Mouse (Mus musculus) gastrocnemius, postnatal 10 days (tissue): ENCODE data around the gene Magi2. TPM values are rescaled to one million over a fixed set of nuclear protein-coding genes. Genes with fewer than 3 reads are reported as not detected.

Experiments
- DNase-seq: peaks from one replicate; pipeline ENCODE4 v3.0.0; 2021; ENCODE audit warnings: mixed read lengths
- total RNA-seq, 2 experiments: library from RNA; stranded (reverse); gene quantifications; 2 replicates each; pipeline ENCODE4 v1.2.3; 2021

Magi2 gene
- total RNA-seq, 2 experiments from 2014 or later = 4.6 to 7.3 TPM

- DNase-seq = no peak
Observed at GRCm38 (mm10) chr5:20373586-20373985, 1146.8 kb downstream of the Magi2 start.

- DNase-seq = no peak
Observed at GRCm38 (mm10) chr5:20378071-20378800, 1151.4 kb downstream of the Magi2 start.

DNA sequence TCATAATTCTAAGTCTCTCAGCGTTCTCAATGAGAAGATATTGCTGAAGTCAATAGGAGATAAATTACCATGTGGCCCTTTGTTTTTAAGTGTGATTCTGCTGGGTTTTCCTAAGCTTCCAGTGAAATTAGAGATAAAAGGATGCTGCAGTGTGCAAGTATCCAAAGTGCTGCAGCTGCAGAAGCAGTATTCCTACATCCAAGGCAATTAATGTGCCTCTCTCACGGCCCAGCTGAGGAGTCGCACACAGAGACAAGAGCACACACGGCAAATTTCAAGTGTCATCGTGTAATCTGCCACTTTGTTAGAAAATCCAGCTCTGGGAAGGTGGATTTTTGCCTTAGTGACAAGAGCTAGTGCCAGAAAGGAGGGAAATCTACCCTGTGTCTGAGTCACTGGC, 1177.7 kb downstream of the Magi2 start:
- no peak for DNase-seq

DNA sequence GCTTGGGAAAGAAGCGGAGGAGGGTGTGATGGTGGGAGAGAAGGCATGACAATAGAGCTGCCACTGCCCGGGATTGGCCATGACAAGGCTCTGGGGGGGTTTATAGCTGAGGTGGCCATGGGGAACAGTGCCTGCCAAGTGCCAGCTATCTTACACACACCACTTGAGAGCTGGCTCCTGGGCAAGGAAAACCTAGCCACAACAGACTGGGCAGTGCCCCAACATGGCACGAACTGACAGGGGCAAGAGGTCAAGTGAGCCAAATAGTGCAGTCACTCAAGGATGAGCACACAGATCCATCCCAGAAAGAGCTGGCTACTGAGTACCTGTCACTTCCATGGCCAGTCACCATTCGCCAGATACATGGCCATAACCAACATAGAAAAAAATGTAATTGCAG, 1179.8 kb downstream of the Magi2 start:
- peak; percentile 6 for DNase-seq

GRCm38 (mm10) chr5:20415320-20415719, 1188.5 kb downstream of the Magi2 start:
- no peak for DNase-seq

GRCm38 (mm10) chr5:20417348-20417747, 1190.5 kb downstream of the Magi2 start:
- no peak for DNase-seq

GRCm38 (mm10) chr5:20432148-20432813, 1205.4 kb downstream of the Magi2 start:
- DNase-seq = no peak

- DNase-seq = no peak
Observed at GRCm38 (mm10) chr5:20446471-20447174, 1219.8 kb downstream of the Magi2 start.

DNA sequence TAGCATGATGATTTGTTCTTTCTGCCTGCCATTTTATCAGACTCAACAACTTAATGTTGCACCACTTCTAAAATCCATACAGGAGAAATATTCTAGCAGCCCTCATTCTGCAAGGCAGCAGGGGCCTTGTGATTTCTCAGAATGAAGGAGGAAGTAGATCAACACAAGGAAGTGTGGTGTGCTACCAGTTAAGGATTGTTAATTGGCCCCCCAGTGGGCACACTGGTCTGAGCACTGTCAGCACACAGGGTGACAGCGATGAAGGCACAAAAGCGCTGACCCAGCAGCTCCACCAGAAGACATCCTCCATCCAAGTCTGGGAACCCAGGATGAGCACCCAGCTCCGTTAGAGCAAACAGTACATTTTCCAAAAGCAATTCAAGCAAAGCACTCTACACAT, 1229.3 kb downstream of the Magi2 start:
- DNase-seq = no peak

DNA sequence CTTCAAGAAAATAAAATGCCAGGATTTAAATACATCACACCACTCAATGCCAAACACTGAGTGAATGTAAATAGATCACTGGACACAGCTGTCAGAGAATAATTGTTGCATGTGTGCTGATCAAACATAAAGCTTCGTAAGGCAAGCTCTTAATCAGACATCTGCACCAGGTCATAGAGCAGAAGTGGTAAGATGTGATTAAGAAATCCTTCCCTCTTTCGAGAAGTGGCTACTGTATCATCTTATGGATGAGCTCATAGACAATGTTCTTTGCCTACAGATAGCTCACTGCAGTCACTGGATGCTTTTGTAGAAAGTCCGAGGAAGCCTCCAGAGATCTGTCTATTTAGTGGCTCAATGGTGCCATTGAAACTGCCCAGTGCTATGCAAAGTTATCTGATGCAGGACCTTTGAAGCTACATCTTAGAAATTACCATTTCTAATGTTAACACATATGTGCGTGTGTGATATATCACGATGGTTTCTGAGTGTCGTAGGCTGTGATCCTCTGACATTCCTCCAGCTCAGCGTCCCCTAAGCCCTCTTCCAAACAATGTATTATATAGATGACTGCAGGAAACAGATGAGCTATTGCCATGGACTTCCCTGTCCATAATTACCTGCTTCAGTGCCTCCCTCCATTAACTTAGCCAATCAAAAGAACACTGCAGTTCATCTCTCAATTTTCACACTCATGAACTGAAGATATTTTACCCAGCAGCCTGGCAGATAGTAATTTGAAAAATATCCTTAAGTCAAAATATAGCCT, 1231.1 kb downstream of the Magi2 start:
- DNase-seq = no peak

GRCm38 (mm10) chr5:20461709-20462108, 1234.9 kb downstream of the Magi2 start:
- no peak for DNase-seq

DNA sequence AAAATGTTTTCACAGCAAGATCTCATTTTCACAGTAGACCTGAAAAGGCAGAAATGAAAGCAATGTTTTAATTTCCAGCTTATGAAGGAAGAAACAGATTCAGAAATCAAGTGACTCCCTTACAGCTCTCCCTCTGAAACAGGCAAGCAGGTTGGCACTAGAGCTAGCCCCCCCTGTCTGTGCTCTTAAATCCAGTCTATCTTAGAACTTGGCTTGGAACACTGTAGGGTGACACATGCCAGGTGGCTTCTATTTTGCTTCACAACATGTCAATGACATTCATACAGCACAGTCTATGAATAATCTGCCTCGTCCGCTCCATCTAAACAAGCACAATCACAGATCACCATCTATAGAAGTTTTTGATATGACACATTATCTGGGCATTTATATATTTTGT, 1235.5 kb downstream of the Magi2 start:
- no peak for DNase-seq

DNA sequence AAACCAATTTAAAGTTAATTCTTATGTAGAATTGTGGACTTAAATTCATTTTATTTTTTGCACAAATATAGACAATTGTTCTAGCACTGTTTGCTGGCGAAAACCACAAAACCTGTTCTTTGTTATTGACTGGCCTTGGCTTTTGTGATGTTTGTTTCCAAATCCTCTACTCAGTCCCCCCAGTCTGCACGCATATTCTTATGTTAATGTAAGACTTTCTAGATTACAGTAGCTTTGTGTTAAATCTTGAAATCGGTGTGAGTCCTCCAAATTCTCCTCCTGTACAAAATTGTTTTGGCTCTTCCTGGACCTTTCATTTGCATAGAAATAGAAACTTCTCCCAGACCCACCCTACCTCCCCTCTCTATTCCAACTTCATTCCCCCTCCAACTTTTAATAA, 1242.9 kb downstream of the Magi2 start:
- DNase-seq = no peak

GRCm38 (mm10) chr5:20470466-20470865, 1243.6 kb downstream of the Magi2 start:
- DNase-seq = peak; percentile 35

DNA sequence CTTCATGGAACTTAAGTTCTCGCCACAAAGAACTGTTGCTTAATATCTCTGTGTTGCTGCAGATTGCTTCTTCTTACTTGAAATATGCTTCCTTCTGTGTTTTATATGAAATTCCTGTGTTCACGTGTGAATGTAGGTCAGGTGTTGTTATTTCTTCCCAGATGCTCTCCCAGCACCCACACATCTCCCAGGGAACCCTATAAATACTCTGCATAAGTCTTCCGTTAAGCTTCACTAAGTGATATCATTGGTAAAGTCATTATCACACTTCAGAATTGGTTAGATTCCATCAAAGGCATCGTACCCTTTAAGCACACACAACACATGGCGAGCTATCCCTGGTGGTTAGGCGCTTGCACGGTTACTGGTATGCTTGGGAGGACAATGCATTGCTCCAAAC, 1257.7 kb downstream of the Magi2 start:
- no peak for DNase-seq

GRCm38 (mm10) chr5:20491911-20492310, 1265.1 kb downstream of the Magi2 start:
- DNase-seq = no peak

DNA sequence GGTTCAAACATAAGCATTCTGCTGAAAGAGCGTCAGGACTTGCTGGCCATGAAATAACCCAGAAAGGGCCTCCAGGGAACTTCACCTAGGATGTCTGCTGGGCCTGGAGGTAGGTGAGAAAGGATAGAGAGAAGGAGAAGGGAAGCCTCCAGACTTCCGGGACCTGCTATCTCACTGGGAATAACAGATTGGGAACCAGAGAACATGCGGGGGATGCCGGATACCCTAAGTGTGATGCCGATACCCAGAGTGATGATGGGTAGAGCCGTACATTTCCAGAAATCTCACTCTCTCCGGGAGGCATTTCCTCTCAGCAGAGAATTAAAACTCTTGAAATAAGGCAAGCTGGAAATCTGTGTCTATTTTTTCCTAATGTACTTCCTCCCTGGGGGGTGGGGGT, 1265.8 kb downstream of the Magi2 start:
- DNase-seq = no peak

GRCm38 (mm10) chr5:20494010-20494409, 1267.2 kb downstream of the Magi2 start:
- no peak for DNase-seq

- DNase-seq = no peak
Observed at GRCm38 (mm10) chr5:20496924-20497323, 1270.1 kb downstream of the Magi2 start.

DNA sequence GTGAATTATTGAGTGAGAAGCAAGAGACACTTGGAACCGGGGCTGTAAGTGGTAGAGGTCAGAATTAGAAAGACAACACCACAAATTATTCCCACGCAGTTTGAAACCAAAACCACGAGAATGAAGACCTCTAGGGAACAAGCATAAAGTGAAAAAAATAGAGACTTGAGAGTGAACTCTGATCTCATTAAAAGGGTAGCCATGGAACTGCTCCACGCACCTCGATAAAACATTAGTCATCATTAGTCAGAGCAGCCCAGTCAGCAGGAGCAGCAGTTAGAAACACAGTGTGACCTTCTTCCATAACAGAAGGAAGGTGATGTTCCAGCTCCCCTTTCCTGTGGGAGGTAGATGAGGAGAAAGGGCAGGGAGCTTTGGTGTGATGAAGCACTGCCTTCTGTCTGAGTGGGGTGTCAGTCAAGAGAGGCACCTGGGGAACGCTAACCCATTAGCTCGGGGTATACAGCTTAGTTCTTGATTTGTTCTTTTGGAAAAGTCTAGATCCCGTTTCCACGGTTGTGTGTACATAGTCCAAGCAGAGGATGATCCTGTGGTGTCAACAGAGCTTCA, 1272.3 kb downstream of the Magi2 start:
- no peak for DNase-seq

DNA sequence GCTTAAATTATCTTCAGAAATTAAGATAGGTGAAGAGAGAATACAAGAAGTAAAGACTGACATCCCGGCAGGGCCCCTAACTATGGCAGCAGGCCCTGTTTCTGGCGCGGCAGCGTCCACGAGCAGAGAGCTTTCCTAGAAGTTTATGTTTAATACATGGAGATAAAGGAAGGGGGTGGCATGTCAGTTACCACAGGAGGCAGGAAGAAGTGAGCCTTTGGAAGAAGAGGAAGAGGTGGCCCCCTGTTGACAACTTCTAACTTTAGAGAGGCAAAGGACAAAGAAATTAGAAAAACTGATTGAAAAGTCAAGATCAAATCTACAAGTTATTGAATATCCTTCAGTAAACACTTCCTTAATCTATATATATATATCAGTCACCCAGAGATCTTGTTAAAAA, 1281.8 kb downstream of the Magi2 start:
- DNase-seq = no peak

DNA sequence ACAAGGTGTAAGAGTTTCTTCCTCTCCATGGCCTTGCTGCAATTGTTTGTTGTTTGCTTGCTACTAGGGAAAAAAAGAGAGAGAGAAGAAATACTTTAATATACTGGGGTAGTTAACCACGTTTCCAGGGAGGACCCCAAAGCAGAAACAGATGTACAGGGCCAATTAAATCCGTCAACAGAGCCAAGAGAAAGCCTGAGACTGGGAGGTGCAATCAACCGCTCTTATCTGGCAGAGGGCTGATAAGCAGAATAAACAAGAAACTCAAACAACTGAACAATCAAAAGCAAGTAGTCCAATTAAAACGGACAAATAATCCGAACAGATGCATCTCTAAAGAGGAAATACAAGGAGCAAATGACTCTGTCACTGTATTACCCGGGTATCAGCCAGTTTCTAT, 1282.8 kb downstream of the Magi2 start:
- no peak for DNase-seq
